Comparison of ENCODE assay signal across 8 mouse cellular contexts in genomic region chr4:141059616-141060425, GRCm38 (mm10). TPM values are rescaled to one million over a fixed set of nuclear protein-coding genes. Genes with fewer than 3 reads are reported as not detected.
DNase-seq lines count a peak whose midpoint lies in the region; ATAC-seq and TF ChIP-seq lines count a peak whose summit lies in the region.

No protein-coding gene starts in this region.

- TF ChIP-seq POLR2A in brain, embryonic 14.5 days (IDR thresholded peaks at IDR 0.05; ENCODE audit: borderline replicate concordance, extremely low read depth, insufficient read depth, insufficient read length, poor library complexity, severe bottlenecking) = no peak

- intact Hi-C loops in gastrocnemius, postnatal 36 days (cut with DNase I) = loop anchor here (2.0 kb wide), 1 partner anchor 13 kb away; no protein-coding TSS in a partner anchor

- peak; percentile 1; a peak in 1 of 4 replicates for ATAC-seq in hematopoietic stem cell, adult 5-6 weeks (replicated peaks in 1 of 2; ENCODE audit: insufficient read depth in 1 of 2, low FRiP score in 2 of 2, low TSS enrichment in 1 of 2, low read depth in 1 of 2, poor library complexity in 2 of 2, severe bottlenecking in 2 of 2)
- peak; percentile 16 for ATAC-seq in megakaryocyte-erythroid progenitor cell, adult 5-6 weeks (replicated peaks; ENCODE audit: low FRiP score, low TSS enrichment, poor library complexity, severe bottlenecking)

- TF ChIP-seq CTCF in brain, embryonic 14.5 days (IDR thresholded peaks at IDR 0.05; ENCODE audit: borderline replicate concordance, extremely low read depth, insufficient read depth, insufficient read length) = no peak

- peak; percentile 17 for DNase-seq in kidney, postnatal 10 days
- no peak for DNase-seq in kidney, adult 11 months
- DNase-seq in brain, embryonic 14.5 days (ENCODE audit: low read depth) = peak; percentile 31
- no peak for DNase-seq in urinary bladder, postnatal 14 days (ENCODE audit: low spot score)
- no peak for DNase-seq in ovary, postnatal 10 days (ENCODE audit: low spot score)
- no peak for DNase-seq in gastrocnemius, postnatal 36 days

RNA-seq across cellular contexts. Expression of gene Crocc, which starts 0.5 kb away (rescaled TPM):
- 40.4 and 42.5 TPM in 2 replicates for polyA plus RNA-seq in brain, embryonic 14.5 days (2012; rRNA removed)
- total RNA-seq in hematopoietic stem cell, adult 5-6 weeks (2017) = 8.3 and 9.9 TPM in 2 replicates
- total RNA-seq in megakaryocyte-erythroid progenitor cell, adult 5-6 weeks (2014; fragmentation: Nextera tagmentation) = 6.9 and 8.9 TPM in 2 replicates
- total RNA-seq in megakaryocyte-erythroid progenitor cell, adult 5-6 weeks (2017) = 1.3 and 5.7 TPM in 2 replicates
- total RNA-seq in gastrocnemius, postnatal 36 days (2021) = 1 to 10 TPM; 1.7 to 2.0 TPM

RNA-seq across cellular contexts. Expression of gene Necap2, which starts 18.3 kb away (rescaled TPM):
- polyA plus RNA-seq in brain, embryonic 14.5 days (2012; rRNA removed) = 58.5 and 74.2 TPM in 2 replicates
- total RNA-seq in hematopoietic stem cell, adult 5-6 weeks (2017) = 44.7 and 59.7 TPM in 2 replicates
- 127 and 188 TPM in 2 replicates for total RNA-seq in megakaryocyte-erythroid progenitor cell, adult 5-6 weeks (2014; fragmentation: Nextera tagmentation)
- total RNA-seq in megakaryocyte-erythroid progenitor cell, adult 5-6 weeks (2017) = 123 and 153 TPM in 2 replicates
- total RNA-seq in gastrocnemius, postnatal 36 days (2021) = 10 to 100 TPM; 13.3 to 15.3 TPM

RNA-seq across cellular contexts. Expression of gene Spata21, which starts 28.3 kb away (rescaled TPM):
- polyA plus RNA-seq in brain, embryonic 14.5 days (2012; rRNA removed) = 0.05 TPM in 1 of 2 replicates, not detected in the other
- total RNA-seq in hematopoietic stem cell, adult 5-6 weeks (2017) = not detected in 2 replicates
- total RNA-seq in megakaryocyte-erythroid progenitor cell, adult 5-6 weeks (2014; fragmentation: Nextera tagmentation) = not detected in 2 replicates
- total RNA-seq in megakaryocyte-erythroid progenitor cell, adult 5-6 weeks (2017) = not detected in 2 replicates
- not detected for total RNA-seq in gastrocnemius, postnatal 36 days (2021)

RNA-seq across cellular contexts. Expression of gene Mfap2, which starts 49.6 kb away (rescaled TPM):
- 186 and 220 TPM in 2 replicates for polyA plus RNA-seq in brain, embryonic 14.5 days (2012; rRNA removed)
- total RNA-seq in hematopoietic stem cell, adult 5-6 weeks (2017) = not detected in 2 replicates
- total RNA-seq in megakaryocyte-erythroid progenitor cell, adult 5-6 weeks (2014; fragmentation: Nextera tagmentation) = not detected in 2 replicates
- not detected in 2 replicates for total RNA-seq in megakaryocyte-erythroid progenitor cell, adult 5-6 weeks (2017)
- total RNA-seq in gastrocnemius, postnatal 36 days (2021) = 1 to 10 TPM; 6.2 to 7.4 TPM

Comparison
In these comparisons a context has a peak if more than half of its experiments do, and no peak if none do; other contexts are left out.
1. DNase-seq: peak in kidney, postnatal 10 days (single experiment) and brain, embryonic 14.5 days (single experiment); none in kidney, adult 11 months (single experiment), urinary bladder, postnatal 14 days (single experiment), ovary, postnatal 10 days (single experiment) and gastrocnemius, postnatal 36 days (0 of 2).